Mouse (Mus musculus) T-helper 2 cell (primary cell): ENCODE measurements around the gene Cdk13.

ENCODE experiments used
- in situ Hi-C: fragments of 300-600 bp; cut with MboI, MseI; formaldehyde crosslinking; loops from one replicate; pipeline ENCODE4 v1.15.1; 2025; ENCODE audit warnings: high pct_unique_total_duplicates

Gene Cdk13

DNA sequence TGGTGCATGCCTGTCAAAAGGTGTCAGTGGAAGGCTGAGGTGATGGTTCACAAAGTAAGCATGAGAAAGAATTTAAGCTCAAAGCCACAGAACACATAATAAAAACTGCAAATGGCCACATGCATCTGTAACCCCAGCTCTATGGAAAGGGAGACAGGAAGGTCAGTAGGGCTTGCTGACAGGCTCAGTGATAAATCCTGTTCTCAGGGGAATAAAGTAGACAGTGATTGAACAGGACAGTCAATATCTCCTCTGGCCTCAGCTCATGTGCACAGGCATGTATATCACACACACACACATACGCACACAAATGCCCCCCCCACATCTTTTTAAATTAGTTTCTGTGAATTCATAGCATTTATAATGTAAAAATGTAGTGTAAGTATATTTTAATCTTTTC, 42.5 kb downstream of the Cdk13 start:
- in situ Hi-C loops = no loop called here

DNA sequence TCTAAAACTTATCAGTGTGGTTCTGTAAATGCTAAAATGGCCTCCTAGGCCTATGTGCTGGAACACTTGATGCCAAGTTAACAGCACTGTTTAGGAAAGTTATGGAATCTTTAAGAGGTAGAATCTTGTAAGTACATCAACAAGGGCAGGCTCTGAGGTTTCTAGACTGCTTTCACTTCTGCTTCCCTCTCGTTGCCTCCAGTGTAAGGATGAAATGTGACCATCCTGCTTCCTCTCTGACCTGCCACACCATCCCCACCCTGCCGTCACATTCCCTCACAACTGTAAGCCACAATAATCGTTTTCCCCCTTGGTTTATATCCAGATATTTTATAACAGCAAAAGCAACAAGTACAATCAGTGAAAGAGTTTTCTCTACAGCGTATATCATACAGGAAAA, 49.9 kb downstream of the Cdk13 start:
- in situ Hi-C loops = no loop called here

DNA sequence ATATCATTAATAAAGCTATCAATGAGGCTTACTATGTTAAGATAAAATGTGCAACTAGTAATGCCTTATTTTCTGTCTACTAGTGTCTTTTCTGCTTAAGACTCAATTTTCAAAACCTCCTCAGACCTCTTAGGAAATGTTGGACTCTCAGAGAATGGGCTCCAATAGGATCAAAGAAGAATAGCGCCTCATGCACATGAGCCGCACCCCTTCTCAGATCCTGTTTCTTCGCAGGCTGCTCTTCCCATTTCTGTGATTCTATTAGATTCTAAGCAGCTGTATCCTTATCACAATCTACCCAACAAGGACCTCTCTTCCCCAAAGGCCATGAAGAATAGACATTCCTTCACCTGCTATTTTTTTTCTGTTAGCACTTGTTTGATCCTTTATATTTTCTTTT, 76.1 kb downstream of the Cdk13 start:
- in situ Hi-C loops = no loop called here

DNA sequence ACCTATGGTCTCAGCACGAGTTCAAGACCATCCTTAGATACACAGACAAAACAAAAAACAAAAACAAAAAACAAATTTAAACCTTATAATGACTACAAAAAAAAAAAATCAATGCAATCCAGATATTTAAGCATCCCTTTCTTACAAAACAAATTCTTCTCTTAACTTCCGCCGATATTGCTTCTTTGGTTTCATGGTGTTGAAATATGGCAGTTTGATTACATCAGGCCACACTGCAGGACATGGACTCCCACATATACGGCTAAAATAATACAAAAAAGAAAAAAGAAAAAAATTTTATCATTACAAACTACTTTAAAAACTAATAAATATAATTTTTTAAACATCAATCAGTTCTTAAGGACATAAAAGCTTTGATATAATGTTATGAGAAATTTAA, 77.0 kb downstream of the Cdk13 start:
- in situ Hi-C loops = no loop called here

DNA sequence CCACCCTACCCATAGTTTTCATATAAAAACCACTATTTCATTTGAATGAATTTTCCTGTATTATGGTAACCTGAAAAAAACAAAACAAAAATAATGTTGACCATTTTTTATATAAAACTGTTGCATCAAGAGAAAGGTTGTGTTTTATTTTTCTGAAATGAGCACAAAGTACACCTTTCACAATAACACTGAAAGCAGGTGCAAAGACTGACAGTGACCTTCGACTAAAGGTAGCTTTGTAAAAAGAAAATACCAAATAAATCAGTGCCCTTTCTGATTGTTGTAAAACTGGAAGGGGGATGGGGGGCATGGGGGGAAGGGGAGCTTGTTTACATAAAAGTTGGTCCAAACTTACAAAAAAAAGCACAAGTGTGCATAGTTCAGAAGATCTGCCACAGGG, 87.5 kb downstream of the Cdk13 start:
- in situ Hi-C loops = no loop called here

DNA sequence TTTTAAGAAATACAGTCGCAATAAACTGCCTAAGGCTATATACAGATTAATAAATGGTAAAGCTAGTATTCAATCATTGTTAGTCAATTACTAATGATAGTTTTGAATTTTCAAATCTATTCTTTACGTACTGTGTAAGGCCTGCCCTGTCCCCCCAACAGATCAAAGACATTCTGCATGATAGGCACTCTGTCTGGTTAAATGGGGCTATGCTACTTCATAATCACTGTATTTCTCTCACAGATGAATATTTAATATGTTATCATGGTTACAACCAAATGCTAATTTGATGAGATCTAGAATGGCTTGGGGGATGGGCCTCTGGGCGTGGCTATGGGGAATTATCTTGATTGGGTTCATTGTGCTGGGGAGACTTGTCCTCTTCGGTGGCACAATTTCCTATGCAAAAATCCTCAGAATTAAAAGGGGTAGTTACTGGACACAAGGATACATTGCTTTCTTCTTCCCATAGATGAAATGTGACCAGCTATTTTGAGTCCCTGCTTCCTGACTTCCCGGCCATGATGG, 96.0 kb downstream of the Cdk13 start:
- in situ Hi-C loops = no loop called here

DNA sequence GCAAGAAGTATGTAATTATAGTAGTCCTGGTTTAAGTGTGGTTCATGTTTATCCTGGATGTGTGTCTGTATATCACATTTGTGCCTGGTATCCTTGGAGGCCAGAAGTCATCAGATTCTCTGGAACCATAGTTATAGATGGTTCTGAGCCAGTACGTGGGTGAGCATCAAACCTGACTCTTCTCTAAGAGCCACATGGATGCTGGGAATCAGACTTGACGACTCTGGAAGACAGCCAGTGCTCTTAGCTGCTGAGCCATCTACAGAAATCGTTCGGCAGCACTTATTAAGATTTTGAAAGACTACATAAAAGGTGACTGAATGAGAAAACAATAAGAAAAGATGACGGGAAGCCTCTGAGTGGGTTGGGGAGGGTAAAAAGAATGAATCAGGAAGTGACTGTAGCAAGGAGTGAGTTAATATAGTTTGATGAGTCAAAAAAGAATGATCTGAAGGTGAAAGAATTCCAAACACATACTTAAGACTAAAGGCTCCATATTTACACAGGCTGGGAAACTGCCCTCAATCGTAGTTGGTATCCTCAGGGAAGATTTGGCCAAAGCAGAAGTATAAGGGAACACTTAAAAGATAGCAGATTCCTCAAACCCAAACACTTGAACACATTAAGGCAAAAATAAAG, 99.6 kb downstream of the Cdk13 start:
- in situ Hi-C loops = no loop called here

DNA sequence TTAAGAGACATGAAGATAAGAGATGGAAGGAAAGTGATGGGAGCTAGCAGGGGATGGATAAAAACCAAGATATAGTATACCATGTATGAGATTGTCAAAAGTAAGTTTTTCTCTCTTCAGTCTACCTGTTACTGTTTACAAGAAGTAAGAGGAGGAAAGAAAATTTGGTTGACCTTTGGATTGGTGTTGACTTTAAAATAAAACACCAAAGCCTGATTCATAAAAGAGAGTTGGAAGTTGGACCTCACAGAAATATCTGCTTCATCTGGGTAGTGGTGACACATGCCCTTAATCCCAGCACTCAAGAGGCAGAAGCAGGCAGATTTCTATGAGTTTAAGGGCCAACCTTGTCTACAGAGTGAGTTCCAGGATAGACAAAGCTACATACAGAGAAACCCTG, 102.6 kb downstream of the Cdk13 start:
- in situ Hi-C loops = no loop called here

DNA sequence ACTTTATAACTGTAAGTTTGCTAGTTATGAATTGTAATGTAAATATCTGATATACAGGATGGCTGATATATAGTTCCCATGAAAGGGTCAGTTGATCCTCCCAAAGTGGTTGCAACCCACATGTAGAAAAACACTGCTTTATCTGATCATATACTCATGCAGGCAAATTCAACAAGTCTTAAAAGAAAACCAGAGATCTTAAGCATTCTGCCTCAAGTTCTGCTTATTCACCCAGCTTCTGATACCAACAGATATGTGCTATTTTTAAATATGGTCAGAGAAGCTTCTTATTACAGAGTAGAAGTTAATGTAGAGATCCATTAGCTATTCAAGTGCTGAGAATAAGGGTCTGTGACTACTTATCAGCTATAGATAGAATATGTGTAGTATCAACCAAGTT, 103.6 kb downstream of the Cdk13 start:
- in situ Hi-C loops = no loop called here

DNA sequence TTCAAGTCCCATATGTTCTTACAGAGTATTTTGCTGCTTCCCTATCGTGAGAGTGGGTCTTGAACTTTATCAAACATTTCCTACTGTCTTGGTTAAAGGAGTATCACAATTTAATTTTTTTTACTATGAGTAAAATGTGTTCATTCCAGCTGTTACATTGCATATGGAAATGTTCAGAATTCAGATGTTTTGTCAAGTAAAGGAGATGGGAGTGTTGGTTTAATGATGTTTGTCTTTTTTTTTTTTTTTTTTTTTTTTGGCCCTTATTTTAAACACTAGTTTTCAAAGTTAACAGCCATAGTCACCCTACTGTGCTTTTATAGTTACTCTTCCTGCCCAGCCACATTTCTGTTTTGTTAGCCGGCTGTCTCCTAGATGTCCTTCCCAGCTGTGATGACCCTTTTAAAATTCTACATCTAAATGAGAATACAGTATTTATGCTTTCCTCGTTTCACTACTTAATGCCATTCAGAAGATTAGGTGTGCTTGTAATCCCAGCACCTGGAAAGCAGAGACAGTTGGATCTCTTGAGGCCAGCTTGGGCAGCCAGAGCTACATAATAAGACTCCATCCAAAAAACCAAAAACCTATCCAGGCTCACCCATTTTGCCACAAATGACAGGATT, 104.7 kb downstream of the Cdk13 start:
- in situ Hi-C loops = no loop called here

DNA sequence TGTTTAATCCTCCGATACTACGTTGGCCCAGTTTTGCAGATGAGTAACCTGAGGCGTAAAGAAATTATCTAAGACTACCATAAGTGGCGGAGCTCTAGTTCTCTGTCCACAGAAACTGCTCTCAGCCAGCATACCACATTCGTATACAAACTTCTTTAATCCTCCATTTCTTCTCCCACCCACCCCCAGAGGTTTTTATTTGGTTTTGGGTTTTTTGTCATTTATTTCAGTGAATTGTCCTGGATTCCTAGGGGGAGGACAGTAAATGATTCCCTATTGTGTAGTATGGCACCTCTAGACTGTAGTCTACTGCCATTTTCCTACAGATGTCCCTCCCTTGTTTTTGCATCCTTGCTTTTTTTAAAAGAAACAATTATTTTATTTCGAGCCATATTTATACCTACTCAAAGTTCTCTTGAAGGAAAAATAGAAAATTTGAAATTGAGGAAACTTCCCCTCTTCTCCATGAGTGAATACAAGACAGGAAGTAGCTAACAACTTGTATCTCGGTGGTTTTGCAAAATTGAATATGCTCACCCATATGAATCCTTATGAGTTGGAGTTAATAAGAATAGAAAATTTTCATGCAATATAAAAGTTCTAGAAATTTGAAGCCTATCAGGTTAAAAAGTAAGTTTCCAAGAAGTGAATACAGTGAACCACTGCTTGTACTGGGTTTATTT, 108.9 kb downstream of the Cdk13 start:
- in situ Hi-C loops = loop anchor here (5.0 kb wide), 1 partner anchor 116 kb away; no protein-coding TSS in a partner anchor

DNA sequence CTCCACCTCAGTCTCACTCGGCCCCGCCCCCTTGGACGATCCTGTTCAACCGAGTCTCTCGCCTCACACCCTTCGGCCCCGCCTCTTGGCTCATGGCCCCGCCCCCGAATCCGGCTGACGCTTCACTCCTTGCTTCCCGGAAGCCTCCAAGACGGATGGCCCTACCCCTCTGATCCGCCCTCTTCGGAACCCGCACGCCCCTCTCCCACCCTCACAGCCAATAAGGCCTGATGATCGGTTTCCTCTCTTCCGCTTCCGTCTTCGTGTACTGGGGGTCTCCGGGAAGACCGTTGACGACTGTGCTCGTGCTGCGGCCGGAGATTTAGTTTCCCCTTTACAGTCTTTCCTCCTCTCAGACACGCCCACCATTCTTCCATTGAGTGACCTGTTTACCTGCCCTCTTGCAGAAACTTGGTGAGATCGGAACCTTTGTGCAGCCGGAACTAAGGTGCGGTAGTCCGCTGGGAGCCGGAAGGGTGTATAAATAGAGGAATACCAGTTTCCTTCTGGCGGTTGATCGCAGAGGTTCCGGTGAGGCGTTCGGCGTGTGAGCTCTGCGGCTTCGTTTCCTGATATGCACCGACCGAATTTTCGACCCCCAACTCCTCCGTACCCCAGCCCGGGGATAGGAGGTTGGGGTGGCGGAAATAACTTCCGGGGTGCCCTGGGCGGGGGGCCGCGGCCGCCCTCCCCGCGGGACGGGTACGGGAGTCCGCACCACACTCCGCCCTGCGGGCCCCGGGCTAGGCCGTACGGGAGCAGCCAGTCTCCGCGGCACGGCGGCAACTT, 109.8 kb downstream of the Cdk13 start, which contains the start of the genes Mplkip and Sugct:
Mplkip (plus strand) TSS at position 282 of the 789 bp plus-strand sequence.
Sugct (minus strand) TSS at position 643 of the 789 bp plus-strand sequence.
- in situ Hi-C loops = loop anchor here (5.0 kb wide), 1 partner anchor 117 kb away; no protein-coding TSS in a partner anchor

DNA sequence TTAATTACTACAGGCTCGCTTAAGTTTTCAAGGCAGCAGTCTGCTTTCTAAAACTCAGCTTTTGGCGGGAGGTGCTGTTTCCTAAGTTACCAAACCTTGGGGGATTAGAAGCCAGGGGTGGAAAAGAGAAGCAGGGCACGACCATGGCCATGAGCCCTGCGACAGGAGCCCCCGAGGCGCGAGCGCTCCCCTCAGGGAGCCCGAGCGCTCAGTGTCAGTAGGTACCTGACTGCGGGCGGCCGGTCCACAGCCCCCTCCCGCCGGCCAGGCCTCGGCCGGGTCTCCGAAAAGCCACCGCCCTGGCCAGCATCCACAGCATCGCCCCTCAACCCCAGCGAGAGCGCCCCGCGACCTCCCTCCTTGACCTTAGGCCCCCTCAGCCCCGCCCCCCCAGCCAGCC, 110.5 kb downstream of the Cdk13 start:
- in situ Hi-C loops = no loop called here

DNA sequence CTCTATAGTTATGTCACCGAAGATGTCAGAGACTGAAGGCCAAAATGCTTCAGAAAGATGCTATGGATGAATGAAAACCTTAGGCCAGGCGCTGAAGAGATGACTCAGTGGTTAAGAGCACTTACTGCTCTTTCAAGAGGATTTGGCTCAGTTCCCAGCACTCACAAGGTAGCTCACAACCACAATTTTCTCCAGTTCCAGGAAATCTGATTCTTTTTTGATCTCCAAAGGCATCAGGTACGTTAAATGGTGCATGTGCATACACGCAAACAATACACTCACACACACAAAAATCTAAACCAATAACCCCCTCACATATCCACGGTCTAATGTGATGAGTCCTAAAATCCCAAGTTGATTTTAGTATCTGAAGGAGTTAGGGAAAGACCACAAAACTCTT, 111.1 kb downstream of the Cdk13 start:
- in situ Hi-C loops = no loop called here

DNA sequence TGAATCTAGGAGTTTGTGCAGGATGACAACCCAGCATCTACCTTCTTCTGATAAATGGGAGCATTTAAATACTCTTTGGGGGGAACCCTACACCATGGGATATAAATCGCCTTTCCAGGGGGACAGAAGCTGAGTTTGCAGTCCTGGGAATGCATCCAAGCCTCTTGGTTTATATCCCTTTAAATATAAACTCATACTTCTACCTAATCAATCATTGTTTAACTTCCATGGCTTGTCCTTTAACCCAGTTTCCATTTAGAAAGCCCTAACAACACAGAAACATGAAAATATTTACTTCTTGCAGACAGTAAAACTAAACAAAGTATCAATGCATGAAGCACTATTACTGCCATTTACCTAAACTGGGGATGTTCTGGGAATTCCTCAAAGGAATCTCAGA, 113.5 kb downstream of the Cdk13 start:
- in situ Hi-C loops = no loop called here

DNA sequence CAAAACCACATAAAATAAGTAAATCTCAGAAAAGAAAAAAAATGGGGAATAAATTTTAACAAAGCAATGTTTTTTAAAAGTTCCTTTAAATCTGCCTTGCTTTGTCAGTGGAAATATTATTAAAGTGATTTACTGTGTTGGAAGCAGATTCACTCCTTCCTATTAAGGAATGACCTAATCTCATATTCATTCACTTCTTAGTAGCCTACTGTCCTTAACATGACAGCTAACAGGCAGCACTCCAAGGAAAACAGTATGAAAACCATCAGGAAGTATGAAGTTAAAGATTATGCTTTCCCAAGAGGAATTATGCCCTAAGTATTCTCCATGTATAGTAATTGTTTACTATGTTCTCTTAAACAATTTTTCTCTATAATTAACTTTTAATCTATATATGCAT, 114.2 kb downstream of the Cdk13 start:
- in situ Hi-C loops = no loop called here

DNA sequence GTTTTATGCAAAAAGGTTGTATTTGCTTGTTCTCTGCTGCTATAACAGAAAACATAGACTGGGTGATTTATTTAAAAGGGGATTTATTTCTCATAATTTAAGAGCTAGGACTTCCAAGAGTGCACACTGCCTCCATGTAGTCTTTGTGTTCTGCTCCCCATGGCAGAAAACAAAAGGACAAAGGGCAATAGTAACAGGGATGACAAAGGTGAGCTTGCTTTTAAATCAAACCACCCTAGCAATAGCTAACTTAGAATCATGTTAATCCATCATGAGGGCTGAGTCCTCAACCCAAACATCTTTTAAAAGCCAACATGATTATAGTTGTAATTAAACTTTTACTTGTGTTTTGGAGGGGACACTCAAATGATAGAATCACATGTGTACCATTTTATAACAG, 115.4 kb downstream of the Cdk13 start:
- in situ Hi-C loops = no loop called here

DNA sequence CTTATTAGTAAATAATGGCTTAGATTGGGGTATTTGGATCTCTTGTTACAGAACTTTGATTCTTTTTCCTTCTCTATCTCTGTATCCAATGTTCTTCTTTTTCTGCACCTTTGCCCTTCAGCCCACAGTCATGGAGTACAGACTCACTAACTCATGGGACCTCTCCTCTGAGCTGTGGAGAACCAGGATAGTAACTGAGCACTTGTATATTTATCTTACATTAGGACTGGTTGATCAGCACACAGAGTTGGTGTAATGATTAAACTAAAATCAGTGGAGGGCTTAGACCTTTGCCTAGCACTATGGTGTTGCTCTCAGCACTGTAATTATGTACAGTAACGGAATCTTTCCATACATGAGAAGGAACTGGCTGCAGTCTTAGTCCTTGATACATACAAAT, 133.8 kb downstream of the Cdk13 start:
- in situ Hi-C loops = no loop called here

DNA sequence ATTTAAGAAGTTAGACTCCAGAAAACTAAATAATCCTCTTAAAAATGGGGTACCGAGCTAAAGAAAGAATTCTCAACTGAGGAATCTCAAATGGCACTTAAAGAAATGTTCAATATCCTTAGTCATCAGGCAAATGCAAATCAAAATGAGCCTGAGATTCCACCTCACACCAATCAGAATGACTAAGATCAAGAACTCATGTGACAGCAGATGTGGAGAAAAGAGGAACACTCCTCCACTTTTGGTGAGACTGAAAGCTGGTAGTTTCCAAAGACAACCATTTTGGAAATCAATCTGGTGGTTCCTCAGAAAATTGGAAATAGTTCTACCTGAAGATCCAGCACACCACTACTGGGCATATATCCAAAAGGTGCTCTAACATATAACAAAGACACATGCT, 137.5 kb downstream of the Cdk13 start:
- in situ Hi-C loops = loop anchor here (5.0 to 10.0 kb wide), 2 partner anchors 55 to 667 kb away; no protein-coding TSS in a partner anchor
